Mouse (Mus musculus): ENCODE measurements around the gene Stom. TPM values are rescaled to one million over a fixed set of nuclear protein-coding genes. Genes with fewer than 3 reads are reported as not detected.
A peak's percentile ranks its signal among the peaks of the same experiment; 100 is the strongest.

Stom gene
- polyA plus RNA-seq, 1 experiment from 2014 or later = 40.4 TPM

- ATAC-seq (ENCODE audit: low FRiP score, low TSS enrichment) = no peak
- Histone ChIP-seq H3K36me3 (ENCODE audit: insufficient read depth, low read length) (no peaks in the 10 kb centered on the region), H3K27ac (ENCODE audit: low read length) (peak overlapping the region; percentile 59), H3K27me3 (ENCODE audit: insufficient read depth, low read length) (no peaks in the 10 kb centered on the region), H3K4me3 (ENCODE audit: low read length) (no peak overlapping the region), H3K4me1 (ENCODE audit: insufficient read depth, low read length) (peaks cover 32% of the 10 kb centered on the region), H3K9ac (replicated peaks; ENCODE audit: low read length) (no peak overlapping the region), H3K4me2 (replicated peaks; ENCODE audit: low read depth, low read length) (no peak overlapping the region), H3K9me3 (ENCODE audit: low read length) (no peaks in the 10 kb centered on the region)
- WGBS = 65% methylated on average over 10 of the region's 10 CpGs
These were observed 68.8 kb downstream of the Stom start for GRCm38 (mm10) chr2:35267876-35268566.

DNA sequence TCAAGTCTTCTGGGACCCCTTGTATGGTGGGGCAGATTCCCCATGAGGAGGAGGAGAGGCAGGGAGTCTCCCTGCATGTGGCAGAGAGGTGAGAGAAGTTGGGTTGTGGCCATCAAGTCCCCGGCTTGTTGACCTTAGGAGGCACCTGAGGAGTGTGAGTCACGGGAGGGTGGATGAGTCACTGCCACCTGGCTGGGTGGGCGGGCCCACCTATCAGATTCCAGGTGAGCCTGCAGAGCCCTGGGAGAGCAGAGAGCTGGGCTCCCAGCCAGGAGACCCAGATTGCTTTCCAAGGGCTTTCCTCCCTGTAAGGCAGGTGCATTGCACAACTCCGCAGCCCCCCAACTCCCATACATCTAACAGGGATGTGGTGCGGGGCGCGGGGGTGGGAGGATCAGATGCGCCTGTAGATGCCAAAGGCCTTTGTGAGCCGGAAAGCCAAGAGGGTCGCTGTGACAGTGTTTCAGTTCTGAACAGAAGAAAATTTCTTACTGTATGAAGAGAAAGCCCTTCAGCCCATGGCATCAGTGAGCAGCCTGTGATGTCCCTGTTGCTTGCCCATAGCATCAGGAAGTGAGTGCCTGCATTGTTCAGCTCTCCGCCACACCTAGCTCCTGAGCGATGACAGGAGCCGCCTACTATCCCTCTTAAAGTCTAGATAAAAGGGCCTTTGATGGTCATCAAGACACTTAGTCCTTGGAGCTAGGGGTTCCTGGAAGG lies 69.5 kb downstream of the Stom start:
- Histone ChIP-seq H3K27me3 (ENCODE audit: insufficient read depth, low read length) (no peaks in the 10 kb centered on the region), H3K4me1 (ENCODE audit: insufficient read depth, low read length) (peaks cover 27% of the 10 kb centered on the region), H3K4me2 (replicated peaks; ENCODE audit: low read depth, low read length) (no peak overlapping the region), H3K9ac (replicated peaks; ENCODE audit: low read length) (no peak overlapping the region), H3K27ac (ENCODE audit: low read length) (peak overlapping the region; percentile 59), H3K9me3 (ENCODE audit: low read length) (no peaks in the 10 kb centered on the region), H3K4me3 (ENCODE audit: low read length) (no peak overlapping the region), H3K36me3 (ENCODE audit: insufficient read depth, low read length) (no peaks in the 10 kb centered on the region)
- WGBS = 71% methylated on average over 13 of the region's 13 CpGs
- ATAC-seq (ENCODE audit: low FRiP score, low TSS enrichment) = no peak

DNA sequence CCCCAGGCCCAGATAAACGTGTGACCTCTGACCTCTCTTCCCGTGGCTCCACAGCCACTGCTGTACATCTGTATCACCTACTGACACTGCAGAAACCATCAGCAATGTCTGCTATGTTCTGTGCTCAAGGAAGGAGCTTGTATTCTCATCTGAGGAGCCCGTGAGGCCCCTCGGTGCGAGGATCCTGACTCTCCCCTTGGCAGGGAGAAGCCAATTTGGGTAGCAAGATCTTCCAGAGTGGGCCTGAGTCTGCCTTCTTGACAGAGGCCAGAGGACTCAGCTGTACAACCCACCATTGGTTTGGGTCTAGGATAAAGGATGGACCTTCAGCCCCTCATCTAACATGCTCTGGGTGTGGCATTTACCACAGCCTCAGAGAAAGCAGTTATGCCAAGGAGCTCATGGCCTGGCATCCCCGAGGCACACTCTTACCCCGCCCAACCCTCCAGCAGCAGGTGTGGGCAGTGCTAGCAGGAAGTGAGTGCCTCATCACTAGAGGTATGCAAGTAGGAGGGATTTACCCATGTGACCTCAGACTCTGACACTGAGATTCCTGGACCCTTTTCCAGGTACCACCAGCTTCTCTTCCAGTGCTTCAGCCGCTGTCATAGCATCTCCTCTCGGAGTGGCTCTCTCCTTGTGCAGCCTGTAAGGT lies 70.4 kb downstream of the Stom start:
- no peak for ATAC-seq (ENCODE audit: low FRiP score, low TSS enrichment)
- no peak overlapping the region for H3K27ac ChIP-seq (ENCODE audit: low read length)

GRCm38 (mm10) chr2:35265775-35266174 lies 71.0 kb downstream of the Stom start:
- ATAC-seq (ENCODE audit: low FRiP score, low TSS enrichment) = no peak
- no peaks in the 10 kb centered on the region for H3K9me3 ChIP-seq (ENCODE audit: low read length)
- no peaks in the 10 kb centered on the region for H3K27me3 ChIP-seq (ENCODE audit: insufficient read depth, low read length)
- no peak overlapping the region for H3K4me2 ChIP-seq (replicated peaks; ENCODE audit: low read depth, low read length)
- no peak overlapping the region for H3K4me3 ChIP-seq (ENCODE audit: low read length)
- H3K9ac ChIP-seq (replicated peaks; ENCODE audit: low read length) = no peak overlapping the region
- H3K27ac ChIP-seq (ENCODE audit: low read length) = no peak overlapping the region
- WGBS = 72% methylated on average over 8 of the region's 8 CpGs
- H3K36me3 ChIP-seq (ENCODE audit: insufficient read depth, low read length) = no peaks in the 10 kb centered on the region
- H3K4me1 ChIP-seq (ENCODE audit: insufficient read depth, low read length) = peaks cover 25% of the 10 kb centered on the region

More for the DNA sequence above, 70.4 kb downstream of the Stom start:
- no peak overlapping the region for H3K9ac ChIP-seq (replicated peaks; ENCODE audit: low read length)
- no peak overlapping the region for H3K4me2 ChIP-seq (replicated peaks; ENCODE audit: low read depth, low read length)
- 74% methylated on average over 9 of the region's 9 CpGs for WGBS
- no peak overlapping the region for H3K4me3 ChIP-seq (ENCODE audit: low read length)
- H3K27me3 ChIP-seq (ENCODE audit: insufficient read depth, low read length) = no peaks in the 10 kb centered on the region
- H3K9me3 ChIP-seq (ENCODE audit: low read length) = no peaks in the 10 kb centered on the region
- H3K4me1 ChIP-seq (ENCODE audit: insufficient read depth, low read length) = peaks cover 25% of the 10 kb centered on the region
- H3K36me3 ChIP-seq (ENCODE audit: insufficient read depth, low read length) = no peaks in the 10 kb centered on the region

DNA sequence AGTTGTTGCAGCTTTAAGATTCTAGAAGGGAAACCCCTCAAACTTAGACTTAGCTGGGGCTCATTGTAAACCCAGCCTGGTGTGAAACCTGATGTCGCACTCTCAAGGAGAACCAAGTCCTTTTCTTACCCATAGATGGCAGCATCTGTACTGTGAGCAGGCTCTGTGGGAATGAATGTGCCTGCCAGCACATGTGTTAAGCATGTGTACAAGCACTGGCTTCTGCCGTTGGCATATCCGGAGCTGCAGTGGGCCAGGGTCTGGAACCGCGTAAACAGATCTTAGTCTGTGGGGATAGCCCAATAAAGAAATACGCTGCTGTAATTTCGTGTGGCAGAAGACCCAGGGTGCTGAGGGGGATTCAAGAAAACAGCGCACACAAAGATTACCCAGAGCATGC lies 71.5 kb downstream of the Stom start:
- no peak overlapping the region for H3K9ac ChIP-seq (replicated peaks; ENCODE audit: low read length)
- ATAC-seq (ENCODE audit: low FRiP score, low TSS enrichment) = peak; percentile 56
- no peaks in the 10 kb centered on the region for H3K9me3 ChIP-seq (ENCODE audit: low read length)
- 42% methylated on average over 8 of the region's 8 CpGs for WGBS
- no peak overlapping the region for H3K4me3 ChIP-seq (ENCODE audit: low read length)
- no peak overlapping the region for H3K4me2 ChIP-seq (replicated peaks; ENCODE audit: low read depth, low read length)
- H3K27me3 ChIP-seq (ENCODE audit: insufficient read depth, low read length) = no peaks in the 10 kb centered on the region
- peaks cover 21% of the 10 kb centered on the region for H3K4me1 ChIP-seq (ENCODE audit: insufficient read depth, low read length)
- H3K27ac ChIP-seq (ENCODE audit: low read length) = no peak overlapping the region
- no peaks in the 10 kb centered on the region for H3K36me3 ChIP-seq (ENCODE audit: insufficient read depth, low read length)

- 93% methylated on average over 1 of the region's 1 CpGs for WGBS
- Histone ChIP-seq H3K36me3 (ENCODE audit: insufficient read depth, low read length) (no peaks in the 10 kb centered on the region), H3K4me1 (ENCODE audit: insufficient read depth, low read length) (peaks cover 21% of the 10 kb centered on the region)
These were observed 72.7 kb downstream of the Stom start for GRCm38 (mm10) chr2:35264095-35264494.

More at GRCm38 (mm10) chr2:35264095-35264494, 72.7 kb downstream of the Stom start:
- no peaks in the 10 kb centered on the region for H3K27me3 ChIP-seq (ENCODE audit: insufficient read depth, low read length)
- H3K9ac ChIP-seq (replicated peaks; ENCODE audit: low read length) = no peak overlapping the region
- no peaks in the 10 kb centered on the region for H3K9me3 ChIP-seq (ENCODE audit: low read length)
- H3K4me2 ChIP-seq (replicated peaks; ENCODE audit: low read depth, low read length) = no peak overlapping the region
- no peak for ATAC-seq (ENCODE audit: low FRiP score, low TSS enrichment)
- no peak overlapping the region for H3K27ac ChIP-seq (ENCODE audit: low read length)
- H3K4me3 ChIP-seq (ENCODE audit: low read length) = no peak overlapping the region

Other genes starting within 250 kb of the Stom start
- 0.46 and 0.50 TPM in 2 replicates for gene AI182371, start 235.4 kb downstream of the Stom start, polyA plus RNA-seq (2015; fragmentation: Nextera tagmentation; extraction: Ambion mirVana)
- 21.2 and 25.2 TPM in 2 replicates for gene Cntrl, start 227.5 kb downstream of the Stom start, polyA plus RNA-seq (2015; fragmentation: Nextera tagmentation; extraction: Ambion mirVana)
- 309 and 365 TPM in 2 replicates for gene Rab14, start 135.9 kb downstream of the Stom start, polyA plus RNA-seq (2015; fragmentation: Nextera tagmentation; extraction: Ambion mirVana)
- 149 and 165 TPM in 2 replicates for gene Gsn, start 80.6 kb downstream of the Stom start, polyA plus RNA-seq (2015; fragmentation: Nextera tagmentation; extraction: Ambion mirVana)
- gene 4930568D16Rik, start 30.8 kb upstream of the Stom start, polyA plus RNA-seq (2015; fragmentation: Nextera tagmentation; extraction: Ambion mirVana) = not detected in 2 replicates
- gene 4930402F06Rik, start 60.2 kb upstream of the Stom start, polyA plus RNA-seq (2015; fragmentation: Nextera tagmentation; extraction: Ambion mirVana) = not detected in 2 replicates
- gene Ggta1, start 126.3 kb upstream of the Stom start, polyA plus RNA-seq (2015; fragmentation: Nextera tagmentation; extraction: Ambion mirVana) = 23.3 and 24.2 TPM in 2 replicates
- gene Dab2ip, start 221.3 kb upstream of the Stom start, polyA plus RNA-seq (2015; fragmentation: Nextera tagmentation; extraction: Ambion mirVana) = 26.3 and 28.5 TPM in 2 replicates